Mouse (Mus musculus) left cerebral cortex, adult 9 months (tissue): ENCODE results near the gene Pdcd2l.
"Not testable (repeated sequence)": the region's sequence is repeated elsewhere in the genome, so short reads cannot be mapped to it uniquely, and the experiment has no call there.

ENCODE experiments used
- DNase-seq, 2 experiments: peaks; one replicate each; pipeline ENCODE4 v3.0.0; 2022; ENCODE audit warnings: low spot score in 2 of 2

Pdcd2l gene

DNA sequence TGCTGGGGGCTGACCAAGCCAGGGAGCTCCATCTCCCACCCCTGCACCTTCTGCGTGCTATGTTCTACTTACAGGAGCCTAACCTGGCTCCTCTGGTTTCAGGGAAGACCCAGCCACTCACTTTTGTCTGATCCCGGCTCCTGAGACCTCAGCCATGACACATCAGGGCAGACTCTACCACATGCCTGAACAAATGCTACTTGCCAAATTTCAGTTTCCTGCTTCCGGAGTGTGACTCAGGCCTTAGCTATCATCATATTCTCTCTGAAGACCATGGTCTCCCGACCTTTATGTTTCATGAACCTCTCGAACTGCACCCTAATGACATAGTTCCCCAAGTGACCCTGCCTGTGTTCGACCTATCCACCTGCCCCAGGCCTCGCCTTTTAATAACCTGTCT, 16.8 kb upstream of the Pdcd2l start:
- DNase-seq = no peak

DNA sequence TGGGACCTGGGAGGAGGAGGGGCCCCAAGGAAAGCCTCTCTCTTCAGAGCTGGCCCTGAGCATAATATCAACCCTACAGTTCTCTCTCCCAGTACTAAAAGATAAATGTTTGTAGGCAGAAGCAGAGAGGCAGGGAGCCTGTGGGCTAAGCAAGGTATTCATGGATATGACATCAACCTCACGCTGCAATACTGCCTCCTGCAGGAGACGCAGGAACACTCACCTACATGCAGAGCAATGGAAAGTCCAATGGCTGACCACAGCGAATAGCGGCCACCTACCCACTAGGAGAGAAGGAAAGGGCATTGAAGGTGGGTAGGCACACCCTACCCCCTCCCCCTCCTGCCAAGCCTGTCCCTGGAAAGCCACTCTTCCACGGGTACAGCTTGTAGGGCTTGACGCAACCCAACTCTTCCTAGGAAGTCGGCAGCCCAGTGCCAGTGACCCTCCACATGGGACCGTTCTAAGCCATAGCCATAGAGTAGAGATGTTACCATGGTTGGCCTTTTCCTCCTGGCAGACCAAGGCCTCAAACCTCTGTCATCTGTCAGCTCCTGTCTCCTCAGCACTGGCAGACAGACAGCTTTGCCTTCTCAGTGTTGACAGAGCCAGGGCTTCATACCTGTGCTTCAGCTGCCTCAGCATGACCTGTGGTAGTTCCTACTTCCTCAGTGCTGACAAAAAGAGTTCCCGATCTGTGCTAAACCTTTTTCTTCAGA, 11.7 kb upstream of the Pdcd2l start:
- no peak for DNase-seq

DNA sequence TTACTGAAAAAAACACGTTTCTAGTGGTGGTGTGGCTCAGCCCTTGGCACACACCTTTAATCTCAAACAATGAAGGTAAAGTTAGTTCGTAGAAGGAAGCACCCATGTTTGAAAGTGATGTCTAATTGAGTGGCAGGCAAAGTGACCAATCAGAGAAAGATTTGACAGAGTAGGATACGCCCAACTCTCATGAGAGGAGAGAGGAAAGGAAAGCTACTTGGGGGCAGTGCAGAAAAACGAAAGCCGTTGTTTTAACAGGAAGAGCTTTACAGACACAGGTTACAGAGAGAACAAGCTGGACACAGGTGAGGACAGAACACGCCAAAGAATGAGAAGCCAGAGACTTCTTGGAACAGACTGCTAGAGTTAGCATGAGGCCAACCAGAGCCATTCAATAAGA, 9.9 kb upstream of the Pdcd2l start:
- DNase-seq = no peak

DNA sequence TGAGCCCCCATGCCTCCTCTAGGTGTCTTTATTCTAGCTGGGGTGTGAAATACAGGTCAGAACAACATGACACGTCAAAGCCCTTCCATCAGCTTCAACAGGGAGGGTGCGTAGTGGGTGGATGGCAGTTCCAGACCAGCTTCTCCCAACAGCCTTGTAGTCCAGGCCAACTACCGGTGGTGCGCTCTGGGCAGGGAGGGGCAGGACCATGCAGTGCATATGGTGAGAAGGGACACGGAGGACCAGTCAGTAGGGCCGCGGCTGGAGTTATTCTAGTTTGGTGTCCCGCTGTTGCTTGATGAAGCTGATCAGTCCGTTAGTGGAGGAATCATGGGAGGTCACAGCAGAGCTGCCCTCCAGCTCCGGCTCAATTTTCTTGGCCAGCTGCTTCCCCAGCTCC, 5.7 kb upstream of the Pdcd2l start:
- not testable (repeated sequence) for DNase-seq

DNA sequence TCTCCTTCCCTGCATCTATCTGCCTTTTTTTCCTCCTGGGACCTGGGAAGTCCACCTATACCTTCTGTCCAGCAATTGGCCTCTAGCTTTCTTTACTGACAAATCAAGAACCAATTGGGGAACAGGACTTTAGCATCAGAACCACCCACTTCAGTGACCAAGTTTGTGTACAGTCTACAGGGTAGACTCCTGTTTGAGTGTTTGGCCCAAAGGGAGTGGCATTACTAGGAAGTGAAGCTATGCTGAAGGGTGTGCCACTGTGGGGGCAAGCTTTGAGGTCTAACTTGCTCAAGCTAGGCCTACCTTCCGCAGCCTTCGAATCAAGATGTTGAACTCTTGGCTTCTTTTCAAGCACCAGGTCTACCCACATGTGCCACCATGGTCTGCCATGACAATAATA, 4.4 kb upstream of the Pdcd2l start:
- no peak for DNase-seq

DNA sequence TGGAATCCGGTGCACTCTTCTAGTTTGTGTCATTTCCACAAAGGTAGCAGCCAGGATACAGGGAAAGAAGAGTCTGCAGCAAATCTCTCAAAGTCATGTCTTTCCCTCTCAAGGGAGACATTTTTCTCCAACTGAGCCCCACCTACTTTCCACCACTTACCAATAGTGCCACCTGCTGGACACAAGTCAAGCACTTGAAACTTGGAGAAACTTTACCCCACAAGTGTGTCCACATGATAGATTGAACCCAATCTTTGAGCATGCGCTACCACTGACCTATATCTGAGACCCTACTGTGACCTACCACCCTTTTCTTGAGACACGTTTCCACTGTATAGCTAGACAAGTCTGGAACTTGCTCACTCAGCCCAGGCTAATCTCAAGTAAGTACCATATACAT, 1.9 kb upstream of the Pdcd2l start:
- no peak for DNase-seq

DNA sequence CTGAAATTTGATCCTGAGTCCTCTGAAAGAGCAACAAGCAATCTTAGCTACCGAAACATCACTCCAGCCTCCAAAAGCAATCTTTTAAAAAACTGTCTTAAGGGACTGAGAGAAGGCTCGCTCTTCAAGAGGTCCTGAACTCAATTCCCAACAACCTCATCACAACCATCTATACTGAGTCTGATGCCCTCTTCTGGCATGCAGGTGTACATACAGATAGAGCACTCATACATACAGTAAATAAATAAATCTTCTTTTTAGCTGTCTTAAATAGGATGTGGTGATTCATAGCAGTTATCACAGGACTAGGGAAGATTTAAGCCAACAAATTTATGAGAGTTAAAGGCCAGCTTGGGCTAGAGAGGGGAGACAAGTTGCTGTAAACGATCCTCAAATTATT, 829 bp downstream of the Pdcd2l start:
- DNase-seq = no peak

DNA sequence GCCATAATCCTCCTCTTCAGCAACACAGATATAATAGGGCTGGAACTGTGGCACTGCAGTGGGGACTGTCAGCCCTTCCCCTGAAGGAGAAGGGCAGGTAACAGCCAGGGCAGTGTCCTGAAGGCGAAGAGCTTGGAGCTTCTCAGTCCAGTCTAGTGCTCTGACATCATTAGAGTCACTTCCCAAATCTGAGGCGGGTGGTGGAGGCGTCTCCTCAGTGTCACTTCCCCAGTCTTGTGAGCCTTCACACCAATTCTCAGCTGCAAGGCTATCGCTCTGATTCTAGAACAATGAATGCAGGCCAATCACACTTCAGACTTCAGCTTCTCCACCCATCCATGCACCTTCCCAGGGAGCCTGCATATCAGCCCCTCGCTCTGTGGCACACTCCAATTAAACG, 3.6 kb downstream of the Pdcd2l start:
- no peak for DNase-seq

DNA sequence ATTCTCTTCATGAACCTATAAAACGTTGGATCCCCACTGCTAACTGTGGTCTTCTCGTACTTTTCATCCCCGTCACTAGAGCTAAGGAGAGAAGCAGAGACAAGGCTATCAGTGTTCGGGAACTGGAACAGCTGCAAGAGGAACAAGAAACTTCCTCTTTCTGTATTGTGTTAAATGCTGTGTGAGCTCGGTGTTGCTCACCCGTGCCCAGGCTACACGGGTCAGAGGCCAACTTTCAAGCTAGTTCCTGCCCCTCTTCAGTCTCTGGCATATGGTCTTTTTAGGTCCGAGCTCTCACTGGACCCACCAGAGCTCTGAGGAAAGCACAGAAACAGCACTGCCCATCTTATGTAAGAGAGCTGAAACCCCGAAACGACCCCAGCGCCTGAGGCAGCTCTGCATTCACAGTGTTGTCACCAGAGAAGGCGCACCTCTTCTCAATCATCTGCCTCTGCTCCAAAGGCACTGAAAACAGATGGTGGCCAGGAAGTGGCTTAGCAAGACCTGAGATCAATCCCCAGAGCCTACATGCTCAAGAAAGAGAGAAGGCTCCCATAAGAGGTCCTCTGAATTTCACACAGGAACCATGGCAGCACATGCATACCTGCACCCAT, 7.0 kb downstream of the Pdcd2l start:
- DNase-seq = no peak

DNA sequence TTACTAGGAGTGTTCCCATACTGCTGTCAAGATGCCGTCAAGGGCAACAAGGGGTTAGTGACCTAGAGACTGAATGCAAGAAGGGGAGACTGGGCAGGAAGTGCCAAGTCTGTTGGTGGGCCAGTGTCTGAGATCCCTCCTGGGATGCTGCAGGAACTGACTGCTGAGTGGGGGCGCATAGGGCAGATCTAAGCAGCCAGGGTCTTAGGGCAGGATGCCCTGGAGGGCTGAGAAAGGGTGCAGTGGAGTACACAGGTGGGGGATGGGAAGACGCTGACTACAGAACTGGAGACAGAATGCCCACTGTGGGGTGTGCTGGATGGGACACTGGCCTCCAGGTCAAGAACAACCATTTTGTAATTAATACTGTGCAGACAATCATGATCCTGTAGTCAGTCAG, 12.7 kb downstream of the Pdcd2l start:
- DNase-seq = no peak

DNA sequence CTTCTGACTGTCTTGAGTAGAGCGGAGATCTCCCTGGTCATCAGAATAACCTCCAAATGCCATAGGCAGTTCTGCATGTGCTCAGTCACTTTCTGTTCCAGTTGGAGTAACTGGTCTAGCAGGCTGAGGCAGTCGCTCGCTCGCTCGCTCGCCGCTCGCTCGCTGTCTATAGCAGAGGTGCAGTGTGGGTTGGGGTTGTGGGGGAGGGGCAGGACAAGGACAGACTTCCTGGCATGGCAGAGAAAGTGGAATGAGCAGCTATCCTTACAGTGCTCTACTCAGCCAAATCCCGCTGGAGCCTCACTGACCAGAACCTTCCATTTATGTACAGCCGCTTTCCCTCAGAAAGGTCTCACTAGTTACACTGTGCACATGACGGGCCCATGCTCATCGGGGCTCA, 13.1 kb downstream of the Pdcd2l start:
- no peak for DNase-seq

DNA sequence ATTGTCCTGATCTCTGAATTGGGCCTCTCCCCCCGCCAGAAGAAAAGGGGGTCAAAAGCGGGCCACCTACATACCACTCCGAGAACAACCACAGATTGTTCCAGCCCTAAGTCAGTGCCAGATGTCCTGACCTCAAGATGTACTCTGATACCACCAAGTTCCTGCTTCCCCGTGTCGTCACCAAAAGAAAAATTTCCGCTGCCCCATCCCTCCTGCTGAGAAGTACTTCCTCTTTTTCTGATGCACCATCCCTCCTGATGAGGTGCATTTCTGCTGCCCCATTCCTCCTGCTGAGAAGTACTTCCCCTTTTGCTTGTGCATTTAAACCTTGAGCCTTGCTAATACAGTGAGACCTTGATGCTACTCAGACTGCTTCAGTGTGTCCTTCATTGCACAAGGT, 20.2 kb downstream of the Pdcd2l start:
- not testable (repeated sequence) for DNase-seq

DNA sequence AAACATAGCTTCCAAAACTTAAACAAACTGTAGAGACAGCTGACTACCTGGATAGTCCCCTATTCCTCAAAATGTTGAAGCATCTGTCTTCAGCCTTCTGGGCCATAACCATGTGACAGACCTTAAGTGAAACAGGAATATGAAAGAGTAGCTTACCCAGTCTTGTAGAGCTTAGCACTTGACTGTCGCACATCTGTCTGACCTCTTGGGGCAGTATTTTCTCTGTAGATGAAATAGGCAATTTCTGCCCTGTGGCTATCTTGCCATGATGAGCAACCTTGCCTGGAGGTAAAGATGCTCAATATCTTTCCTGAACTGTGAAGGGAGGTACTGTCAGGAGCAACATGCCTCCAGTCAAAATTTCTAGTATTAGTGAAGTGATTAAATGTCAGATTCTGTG, 24.2 kb downstream of the Pdcd2l start:
- no peak for DNase-seq

DNA sequence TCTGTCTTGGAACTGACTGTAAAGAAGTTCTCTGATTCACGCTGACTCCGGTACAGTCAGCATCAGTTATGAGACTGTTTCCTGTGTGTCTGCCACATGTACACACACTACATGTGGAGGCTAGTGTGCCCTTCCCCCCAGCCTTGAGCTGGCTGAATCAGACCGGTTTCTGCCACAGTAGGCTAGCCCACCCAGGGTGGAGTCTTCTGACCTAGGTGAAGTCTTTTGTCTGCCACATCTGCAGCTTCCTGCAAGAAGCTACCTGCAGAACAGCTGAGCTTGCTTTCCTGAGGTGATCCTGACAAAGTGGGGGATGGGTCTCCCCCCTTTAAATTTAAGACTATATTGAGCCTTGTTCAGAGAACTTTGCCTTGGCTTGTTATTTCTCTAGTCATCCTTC, 27.0 kb downstream of the Pdcd2l start, which contains the start of gene Uba2:
Gene Uba2 (minus strand): TSS at position 146 of the 400 bp plus-strand sequence.
- DNase-seq = no peak

DNA sequence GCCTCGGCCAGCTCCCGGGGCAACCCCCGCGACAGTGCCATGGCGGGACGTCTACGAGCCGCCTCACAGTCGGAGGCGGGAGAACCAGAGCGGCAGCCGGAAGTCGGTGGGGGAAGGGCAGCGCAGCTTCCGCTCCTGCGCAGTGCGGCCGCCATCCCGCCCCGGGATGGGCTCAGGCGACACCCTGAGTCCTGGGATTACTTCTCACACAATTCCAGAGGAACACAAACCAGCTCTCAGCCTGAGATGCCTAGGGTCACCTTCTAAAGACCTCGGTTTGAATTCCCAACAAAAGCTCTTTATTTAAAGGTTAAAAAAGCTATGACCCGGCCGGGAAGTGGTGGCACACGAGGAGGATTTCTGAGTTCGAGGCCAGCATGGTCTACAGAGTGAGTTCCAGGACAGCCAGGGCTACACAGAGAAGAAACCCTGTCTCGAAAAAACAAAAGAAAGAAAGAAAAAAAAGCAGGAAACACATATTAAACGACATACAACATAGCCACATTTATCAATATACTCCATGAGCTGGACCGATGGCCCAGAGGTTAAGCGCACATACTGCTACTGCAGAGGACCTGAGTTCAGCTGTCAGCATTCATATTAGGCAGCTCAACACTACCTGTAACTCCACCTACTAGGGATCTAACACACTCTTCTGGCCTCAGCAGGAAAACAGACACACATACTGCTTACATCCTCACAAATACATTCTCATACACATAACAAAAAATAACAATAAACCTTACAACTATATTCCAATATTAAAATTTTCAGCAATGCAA, 27.8 kb downstream of the Pdcd2l start:
- peak; percentile 82 to 93 for DNase-seq

DNA sequence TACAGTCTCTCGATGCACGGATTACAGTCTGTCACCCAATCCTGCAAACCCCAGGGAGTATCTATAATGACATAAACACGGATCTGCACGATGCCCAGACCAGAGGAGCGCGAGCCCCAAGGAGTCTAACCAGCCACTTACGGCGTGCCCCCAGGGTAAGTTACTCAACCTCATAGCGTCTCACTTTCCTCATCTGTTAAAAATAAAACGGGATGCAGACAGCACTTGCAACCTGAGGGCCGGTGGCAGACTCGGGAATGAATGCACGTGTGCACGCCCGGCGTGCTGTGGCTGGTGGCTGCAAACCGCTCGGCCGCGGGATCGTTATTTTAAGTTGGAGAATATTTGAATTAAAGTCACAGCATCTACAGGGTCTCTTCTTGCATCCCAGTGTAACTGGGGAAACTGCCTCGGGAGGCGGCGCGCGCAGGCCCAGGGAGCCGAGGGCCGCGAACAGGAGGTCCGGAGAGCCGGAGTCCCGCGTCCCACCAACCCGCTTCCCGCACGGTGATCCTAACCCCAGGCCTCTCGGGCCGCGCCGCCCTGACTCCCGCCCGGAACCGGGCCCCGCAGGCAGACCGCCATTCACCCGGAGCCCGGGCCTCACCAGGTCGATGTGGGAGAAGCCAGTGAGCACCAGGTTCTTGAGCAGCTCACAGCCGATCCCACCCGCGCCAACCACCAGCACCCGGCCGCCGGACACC, 28.5 kb downstream of the Pdcd2l start:
- peak in 1 of 2 experiments; percentile 26 for DNase-seq

DNA sequence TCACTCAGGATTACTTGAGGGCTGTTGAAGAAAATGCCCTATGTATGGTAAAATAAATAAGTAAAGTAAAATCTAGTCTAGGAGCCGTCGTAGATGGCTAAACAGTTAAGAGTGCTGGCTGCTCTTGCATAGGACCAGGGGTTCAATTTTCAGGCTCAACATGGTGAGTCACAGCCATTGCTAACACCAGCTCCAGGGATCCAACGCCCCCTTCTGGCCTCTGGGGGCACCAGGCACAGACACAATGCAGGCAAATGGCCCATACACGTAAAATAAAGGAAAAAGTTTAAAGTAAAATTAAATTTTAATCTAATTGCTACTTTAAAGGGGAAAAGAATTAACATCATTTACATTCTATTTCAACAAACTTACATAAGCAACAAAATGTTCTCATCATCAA, 29.6 kb downstream of the Pdcd2l start:
- DNase-seq = no peak

DNA sequence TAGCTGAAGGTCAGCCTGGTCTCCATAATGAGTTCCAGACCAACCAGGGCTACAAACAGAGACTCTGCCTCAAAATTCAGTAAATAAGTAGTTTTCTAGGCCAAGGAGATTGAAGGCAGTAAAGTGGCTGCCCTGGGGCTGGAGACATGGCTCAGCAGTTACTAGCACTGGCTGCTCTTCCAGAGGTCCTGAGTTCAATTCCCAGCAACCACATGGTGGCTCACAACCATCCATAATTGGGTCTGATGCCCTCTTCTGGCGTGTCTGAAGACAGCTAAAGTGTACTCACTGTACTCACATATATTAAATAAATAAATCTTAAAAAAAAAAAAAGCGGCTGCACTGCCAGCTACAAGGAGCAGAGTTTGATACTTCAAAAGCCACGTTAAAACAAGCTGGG, 30.5 kb downstream of the Pdcd2l start:
- no peak for DNase-seq

DNA sequence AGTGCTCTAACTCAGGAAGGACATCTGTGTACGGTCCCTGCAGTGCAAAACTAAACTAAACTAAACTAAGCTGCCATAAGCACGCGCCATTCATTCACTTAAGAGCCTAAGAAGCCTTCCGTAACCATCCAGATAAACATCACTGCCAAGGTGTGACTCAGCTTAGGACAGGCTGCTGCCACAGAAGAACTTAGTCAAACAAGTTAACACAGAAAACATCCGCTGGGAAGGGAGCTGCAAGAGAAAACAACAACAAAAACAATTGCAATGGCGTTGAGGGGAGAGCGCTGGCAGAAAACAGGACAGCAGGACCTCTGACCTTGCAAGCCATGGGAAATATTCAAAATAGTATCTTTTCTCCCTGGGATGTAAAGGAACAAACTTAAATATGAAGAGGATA, 31.8 kb downstream of the Pdcd2l start:
- no peak for DNase-seq

DNA sequence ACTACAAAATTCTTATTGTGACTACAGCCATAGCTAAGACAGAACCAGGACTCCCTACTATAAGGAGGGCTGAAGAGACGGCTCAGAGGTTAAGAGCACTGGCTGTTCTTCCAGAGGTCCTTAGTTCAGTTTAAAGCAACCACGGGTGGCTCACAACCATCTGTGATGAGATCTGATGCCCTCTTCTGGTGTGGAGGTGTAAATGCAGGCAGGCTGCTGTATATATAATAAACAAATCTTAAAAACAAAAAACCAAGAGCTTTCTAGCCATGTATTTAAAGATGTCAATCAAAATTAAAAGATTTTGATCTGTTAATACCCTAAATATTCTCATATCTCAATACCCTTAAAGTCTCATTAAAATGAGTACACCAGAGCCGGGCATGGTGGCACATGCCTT, 37.3 kb downstream of the Pdcd2l start:
- no peak for DNase-seq

DNA sequence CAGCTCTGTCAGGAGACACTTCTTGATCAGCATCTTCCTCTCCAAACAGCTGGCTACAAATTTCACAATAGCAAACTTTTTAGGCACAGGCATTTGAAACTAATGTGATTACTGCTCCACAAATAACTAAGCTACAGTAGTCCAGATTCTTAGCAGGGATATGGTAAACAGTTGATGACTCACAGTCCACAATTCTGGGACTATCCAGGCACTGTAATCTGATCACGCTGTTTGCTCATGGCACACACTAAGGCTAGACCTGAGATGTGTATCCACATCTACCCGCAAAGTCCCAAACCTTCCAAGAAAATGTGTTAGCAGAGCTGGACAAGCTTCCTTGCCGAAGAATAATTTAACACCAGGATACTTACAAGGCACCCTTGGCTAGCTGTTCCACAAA, 38.5 kb downstream of the Pdcd2l start:
- DNase-seq = no peak

DNA sequence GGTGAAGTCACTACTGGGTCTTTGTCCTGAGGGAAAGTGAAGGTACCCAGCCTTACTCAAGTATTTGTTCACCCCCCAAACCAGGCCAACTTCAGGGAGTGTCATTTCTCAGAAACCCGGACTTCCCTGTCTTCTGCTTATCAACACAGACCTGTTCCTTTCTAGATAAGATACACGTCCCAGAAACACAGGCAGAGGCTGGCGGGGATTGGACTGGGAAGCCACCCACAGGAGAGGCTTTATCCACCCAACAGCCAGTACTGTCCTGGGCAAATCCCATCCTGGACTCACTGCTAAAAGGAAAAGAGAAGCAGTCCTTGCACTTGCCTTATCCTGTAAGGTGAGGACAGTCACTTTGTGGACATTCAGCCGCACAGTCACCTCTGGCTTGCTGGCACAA, 49.3 kb downstream of the Pdcd2l start:
- DNase-seq = no peak
